Mouse (Mus musculus) urinary bladder, postnatal 36 days (tissue): ENCODE measurements at regions not wholly inside any gene's neighbourhood (a gene's known extent, or its start where the extent isn't known, plus 50 kb on each side); places are given as distances from the start of the nearest gene placed in this dataset.

Source experiments
- DNase-seq, 2 experiments: peaks; one replicate each; pipeline ENCODE4 v3.0.0; 2022; ENCODE audit warnings: low spot score in 2 of 2, mixed read lengths in 1 of 2

DNA sequence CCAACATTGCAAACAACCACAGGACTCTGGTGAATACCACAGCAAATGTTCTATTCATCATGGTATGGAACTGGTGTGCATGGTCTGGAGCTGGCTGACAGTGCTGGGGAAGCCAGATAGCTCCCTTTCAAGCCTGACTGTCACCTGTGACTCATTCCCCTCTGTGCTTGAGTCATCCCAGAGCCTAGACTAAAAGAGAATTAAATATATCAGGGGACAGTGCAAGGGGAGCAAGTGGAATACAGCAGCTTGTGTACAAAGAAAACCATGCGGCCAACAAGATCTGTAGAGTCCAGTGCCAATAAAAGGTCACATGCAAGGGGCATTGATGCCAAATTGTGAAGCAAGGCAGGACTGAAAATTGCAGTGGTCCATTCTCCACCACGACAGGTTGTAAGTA is 117.7 kb downstream of the Pah start:
- peak in 1 of 2 experiments; percentile 12 for DNase-seq

DNA sequence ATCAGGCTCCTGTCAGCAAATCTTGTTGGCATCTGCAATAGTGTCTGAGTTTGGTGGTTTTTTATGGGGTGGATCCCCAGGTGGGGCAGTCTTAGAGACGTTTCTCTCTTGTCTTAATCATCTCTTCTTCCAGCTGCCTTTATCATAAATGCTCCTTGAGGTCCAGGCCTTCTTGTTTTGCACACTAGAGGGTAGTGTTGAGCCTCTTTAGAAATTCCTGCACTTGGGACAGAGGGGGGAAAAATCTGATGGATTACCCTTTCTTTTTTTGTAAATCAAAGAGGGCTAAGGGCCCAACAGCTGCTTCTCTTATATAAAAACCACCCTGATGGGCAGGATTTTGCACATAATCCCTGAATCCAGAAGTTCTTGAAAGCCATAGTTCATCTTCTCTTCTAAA is 127.5 kb downstream of the Pah start:
- DNase-seq: peak; percentile 5 to 14

DNA sequence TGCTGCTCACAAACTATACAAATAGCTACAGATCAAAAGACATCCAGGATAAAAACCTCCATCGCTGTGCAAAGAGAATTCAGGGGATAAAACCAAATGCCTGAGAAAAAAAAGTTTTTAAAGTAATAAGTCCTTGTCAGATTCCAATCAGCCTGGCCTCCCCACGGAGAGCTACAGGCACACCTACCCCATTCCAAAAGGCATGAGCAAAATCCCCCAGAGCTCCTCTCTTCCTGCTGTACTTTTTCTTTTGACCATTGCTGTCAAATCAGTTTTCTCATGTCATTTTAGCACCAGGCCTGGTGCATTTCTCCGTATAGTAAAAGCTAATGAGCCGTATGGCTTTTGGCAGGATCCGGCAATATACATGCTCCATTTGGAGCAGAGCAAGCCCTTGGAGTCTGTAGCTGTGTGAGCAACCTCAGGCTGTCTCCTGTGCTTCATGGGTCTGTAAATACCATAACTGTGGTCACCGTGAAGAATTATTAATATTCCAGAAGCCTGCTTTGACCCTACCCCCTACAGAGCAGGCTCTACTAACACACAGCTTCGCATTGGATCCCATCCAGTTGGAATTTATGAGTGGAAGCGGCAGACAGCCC is 130.6 kb downstream of the Pah start:
- no peak for DNase-seq

DNA sequence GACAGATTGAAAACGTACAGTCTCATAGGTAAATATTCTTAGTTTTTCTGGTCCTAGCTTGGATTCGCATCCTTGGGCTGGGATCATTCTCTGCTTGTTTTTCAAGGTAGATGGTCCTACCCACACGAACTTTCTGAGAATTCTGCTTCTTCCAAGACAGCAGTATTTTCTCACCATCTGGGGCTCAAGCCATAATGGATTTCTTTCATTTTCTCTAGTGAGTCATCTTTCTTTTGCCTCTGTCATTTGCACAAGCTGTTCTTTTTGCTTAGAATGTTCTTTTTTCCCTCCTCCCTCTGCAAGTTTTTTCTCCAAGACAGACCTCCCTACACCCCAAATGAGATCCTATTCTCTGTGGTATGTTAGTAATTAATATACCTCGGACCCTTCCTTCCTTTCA is 132.5 kb downstream of the Pah start:
- DNase-seq: no peak

DNA sequence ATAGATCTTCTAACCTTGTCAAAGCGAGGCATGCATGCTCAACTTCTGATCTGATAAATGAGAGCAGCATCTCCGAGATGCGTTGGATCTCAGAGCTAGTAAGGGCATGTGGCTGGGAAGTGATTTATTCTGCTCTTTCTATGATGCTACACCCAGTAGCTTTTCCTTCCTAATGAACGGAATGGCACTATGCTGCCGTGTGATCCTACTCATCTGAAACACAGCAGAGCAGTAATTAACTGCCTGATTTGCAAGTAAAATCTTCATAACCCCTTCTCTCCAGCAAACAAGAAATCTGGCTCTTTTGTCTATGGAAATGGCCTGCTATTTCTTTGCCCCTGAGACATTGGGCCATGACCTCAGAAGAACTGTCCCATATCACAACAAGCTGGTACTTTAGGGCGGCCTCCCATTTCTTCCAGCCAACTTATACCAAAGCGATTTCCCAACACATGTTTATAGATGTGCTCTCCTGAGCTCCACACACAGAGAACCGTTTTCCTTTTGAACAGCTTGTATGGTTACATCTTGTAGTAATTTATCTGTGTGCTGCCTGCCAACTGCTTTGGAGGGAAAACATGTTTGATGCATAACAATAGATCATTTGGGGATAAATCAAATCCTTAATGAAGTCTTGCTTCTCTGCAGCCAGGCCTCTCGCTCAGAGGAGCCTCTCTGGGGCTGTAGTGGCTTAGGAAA is 144.6 kb downstream of the Pah start:
- DNase-seq: peak in 1 of 2 experiments; percentile 27

DNA sequence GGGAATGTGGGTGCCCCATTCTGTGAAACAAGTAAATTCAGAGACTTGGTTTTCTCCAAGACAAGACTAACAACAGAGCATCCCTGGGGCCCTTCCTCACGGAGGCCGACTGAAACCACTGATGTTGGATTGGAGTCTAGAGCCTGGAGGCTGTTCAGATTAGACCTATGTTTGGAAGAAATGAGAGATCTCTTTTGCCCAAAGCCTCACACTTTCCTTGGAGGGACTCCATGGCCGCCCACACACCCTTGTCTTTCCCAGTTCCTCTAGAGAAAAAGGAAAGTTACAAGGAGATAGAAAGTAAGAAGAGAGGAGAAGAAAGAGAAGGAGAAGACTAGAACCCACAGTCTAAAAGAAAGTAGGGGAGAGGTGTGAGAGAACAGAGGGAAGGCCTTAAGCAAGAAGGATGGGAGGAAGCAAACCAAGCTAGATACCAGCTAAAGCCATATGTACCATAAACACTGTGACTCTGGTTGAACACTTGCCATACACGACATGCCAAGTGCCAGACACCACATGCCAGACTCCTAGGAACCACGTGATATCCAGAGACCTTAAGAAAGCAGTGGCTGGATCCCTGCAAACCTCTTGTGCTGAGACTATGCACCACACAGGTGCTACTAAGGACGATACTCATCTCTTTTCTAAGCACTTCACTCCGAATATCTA is 145.3 kb downstream of the Pah start:
- DNase-seq: no peak

DNA sequence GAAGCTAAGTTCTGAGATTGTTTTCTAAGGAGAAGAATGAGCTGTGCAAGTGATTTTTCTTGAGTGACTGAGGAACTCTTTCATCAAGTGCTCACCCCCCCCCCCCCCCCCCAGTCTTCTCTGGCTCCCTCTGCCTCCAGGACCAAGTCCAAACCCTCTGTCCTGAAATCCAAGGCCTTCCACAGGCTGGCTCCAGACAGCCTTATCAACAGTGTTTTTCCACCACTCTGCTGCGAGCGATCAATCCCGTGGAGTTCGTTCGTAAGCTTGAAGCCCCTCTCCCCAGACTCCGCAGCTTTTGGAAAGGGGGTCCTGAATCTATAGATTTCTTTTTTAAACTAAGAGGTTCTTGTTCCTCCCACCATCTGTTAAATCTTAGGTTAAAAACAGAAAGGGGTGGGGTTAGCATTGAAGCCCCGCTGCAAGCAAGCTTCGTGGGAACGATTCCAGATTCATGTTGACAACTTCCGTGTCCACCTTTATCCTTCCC is 146.1 kb downstream of the Pah start:
- peak in 1 of 2 experiments; percentile 12 for DNase-seq

DNA sequence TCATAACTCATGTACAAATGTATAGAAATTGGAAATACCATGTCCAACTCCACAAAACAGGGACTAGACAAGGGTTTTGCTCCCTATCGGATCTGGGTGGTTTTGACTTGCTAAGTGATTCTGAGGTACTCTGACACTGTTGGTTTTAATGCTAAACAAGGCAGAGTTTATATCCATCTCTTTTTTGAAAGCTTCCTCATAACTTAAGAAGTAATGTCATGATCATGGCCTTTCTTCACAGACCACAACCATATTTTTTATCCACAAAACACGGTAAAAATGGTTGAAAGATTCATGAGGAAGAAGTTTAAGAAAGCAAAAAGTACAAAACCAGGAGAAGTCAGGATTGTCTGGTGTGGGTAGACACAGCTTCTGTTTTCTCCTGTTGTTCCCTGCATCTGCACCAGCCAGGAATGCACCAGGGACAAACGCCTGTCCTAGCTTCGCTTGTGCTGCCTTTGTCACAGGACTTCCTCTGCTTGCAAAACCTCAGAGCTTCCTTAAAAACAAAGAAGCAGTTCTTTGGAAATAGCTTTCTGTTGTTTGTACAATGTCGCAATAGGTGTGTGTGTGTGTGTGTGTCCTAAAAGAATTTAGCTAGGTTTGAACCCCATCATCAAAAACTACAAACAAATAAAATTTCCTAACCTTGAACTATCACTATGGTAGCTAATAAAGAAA is 153.3 kb downstream of the Pah start:
- DNase-seq: no peak

DNA sequence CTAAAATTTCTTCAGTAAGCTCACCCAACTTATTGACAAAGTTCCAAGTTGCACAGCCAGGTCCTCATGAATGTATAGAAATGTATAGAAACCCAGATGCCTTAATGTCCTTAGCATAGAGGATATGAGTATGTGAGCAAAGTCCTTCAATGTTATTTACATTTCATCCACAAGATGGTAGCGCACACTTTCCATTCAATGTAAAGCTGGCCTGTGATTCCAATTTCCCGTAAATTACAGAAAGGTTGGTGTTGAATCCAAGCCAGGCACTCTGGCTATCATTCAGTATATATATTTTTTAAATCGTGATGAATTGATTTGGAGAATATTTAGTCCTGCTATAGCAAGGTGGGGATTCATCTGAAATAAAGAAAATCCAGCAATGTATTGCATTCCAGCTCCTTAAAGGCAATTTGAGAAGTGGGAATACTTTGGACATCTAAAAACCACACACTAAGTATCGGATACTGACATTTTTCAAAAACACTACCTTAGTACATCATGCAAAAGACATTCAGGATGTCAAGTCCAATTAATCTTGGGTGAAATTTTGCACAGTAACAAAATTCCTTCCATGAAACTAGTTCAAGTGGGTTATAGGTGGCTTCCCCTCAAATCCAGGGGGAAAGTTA is 154.6 kb downstream of the Pah start:
- DNase-seq: no peak

DNA sequence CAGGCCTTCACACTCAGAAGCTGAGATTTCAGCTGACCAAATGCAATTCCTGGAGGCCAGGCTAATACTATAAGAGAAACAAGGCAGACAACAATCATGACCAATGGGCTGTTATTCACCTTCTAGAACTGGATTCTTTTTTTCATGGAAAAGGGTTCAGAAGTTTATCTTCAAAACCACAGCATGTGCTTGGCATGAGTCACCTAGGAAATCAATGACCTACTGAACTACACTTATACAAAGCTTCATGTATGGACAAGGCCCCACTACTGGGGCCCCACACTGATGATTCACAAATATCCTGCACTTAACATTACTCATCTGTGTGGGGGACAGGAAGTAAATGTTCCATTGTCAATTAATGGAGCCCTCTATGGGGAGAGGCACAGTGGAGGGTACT is 157.4 kb downstream of the Pah start:
- DNase-seq: no peak

DNA sequence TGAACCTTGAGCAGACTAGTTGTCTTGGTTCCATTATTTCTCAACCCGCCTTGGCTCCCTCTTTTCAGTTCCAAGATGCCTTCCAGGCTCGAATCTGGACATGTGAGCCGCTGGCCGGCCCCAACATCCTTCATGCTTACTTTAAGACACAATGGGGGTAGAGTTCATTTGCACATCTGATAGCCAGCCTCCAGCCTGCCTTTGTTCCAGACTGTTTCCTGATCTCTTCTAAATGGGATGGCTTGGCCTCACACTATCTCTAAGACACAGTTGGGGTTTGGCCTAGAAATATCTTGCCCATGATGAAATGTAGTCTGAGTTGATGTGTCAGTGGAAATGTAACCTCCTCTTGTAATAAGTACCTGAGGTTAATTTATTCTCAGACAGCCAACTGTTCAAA is 164.7 kb downstream of the Pah start:
- no peak for DNase-seq

DNA sequence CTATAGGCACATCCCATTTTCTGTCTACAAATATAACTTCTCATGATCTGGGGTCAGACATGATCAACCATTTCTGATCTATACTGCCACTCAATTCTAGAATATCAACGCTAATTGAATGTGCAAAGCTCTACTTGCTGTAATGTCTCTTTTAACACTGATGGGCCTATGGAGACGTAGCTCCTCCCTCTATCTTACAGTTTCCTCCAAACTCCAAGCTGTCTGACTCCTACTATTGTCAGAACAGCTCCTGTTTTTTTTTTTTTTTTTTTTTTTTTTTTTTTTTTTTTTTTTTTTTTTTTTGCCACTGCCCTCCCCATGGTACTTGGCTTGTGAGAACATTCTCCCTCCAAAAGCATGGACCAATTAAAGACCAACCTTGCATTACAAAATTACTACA is 165.2 kb downstream of the Pah start:
- no peak for DNase-seq

DNA sequence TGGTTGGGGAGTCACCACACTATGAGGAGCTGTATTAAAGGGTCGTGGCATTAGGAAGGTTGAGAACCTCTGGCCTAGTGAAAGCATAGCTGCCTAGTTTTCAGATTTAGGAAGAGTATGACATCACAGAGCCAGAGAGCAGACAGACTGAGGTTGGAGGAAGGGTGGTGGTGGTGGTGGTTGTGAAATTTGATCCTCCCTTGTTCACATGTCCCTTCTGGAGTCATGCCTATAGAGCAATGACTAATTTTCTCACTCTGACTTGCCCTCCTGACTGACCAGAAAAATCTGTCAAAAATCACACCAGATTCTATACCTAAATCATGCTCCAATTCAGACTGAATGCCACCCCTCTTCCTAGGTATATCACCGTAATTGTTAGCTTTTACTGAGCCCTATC is 166.2 kb downstream of the Pah start:
- no peak for DNase-seq

DNA sequence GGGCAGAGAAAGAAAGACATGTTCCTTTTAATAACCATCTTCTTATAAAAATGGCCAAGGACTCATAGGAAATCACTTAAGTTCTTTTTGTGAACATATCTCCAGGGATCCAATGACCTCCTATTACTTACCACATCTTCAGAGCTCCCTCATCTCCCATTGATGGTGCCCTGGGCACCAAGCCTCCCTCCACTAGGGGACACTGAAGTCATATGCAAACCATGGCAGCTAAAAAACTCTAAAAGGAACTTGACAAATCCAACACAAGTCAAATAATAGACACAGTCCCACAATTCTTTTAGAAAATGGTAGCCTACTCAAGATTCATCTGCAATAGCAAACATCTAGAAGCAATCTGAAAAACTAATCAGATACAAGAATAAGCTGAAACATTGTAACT is 167.2 kb upstream of the Igf1 start:
- DNase-seq: no peak

DNA sequence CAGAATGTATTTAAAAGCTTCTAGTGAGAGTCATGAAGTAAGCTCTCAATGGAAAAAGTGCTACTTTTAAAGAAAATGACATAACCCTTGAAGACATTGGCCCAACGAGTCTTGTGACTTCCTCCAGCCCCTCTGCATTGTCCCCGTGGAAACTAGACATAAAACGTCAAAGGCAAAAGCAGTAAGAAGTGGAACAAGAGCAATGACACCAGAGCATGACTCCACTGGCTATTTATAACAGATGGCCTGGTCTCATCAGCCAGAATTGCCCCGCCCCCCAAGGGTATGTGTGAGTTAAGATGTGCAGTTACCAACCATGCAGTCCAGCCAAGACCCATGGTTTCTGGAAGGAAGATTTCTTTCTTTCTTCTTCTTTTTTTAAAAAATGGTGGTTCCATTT is 161.6 kb upstream of the Igf1 start:
- no peak for DNase-seq

DNA sequence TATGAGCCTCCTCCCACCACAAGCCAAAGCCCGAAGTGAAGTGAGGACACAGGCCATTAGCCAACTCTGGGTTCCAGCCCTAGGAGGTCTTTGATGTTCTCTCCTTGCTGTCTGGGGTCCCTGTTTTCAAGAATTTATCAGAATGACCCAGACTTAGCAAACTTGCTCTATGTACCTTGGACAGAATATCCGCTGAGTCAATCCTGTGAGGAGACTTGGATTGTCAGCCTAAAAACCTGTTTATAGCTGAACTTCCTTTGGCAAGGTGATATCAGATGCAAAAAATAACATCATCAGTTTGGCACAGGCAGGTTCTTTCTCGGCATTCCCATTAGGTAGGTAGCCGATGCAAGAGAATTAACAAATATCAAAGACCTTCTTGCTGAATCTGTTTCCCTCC is 146.9 kb upstream of the Igf1 start:
- DNase-seq: no peak

DNA sequence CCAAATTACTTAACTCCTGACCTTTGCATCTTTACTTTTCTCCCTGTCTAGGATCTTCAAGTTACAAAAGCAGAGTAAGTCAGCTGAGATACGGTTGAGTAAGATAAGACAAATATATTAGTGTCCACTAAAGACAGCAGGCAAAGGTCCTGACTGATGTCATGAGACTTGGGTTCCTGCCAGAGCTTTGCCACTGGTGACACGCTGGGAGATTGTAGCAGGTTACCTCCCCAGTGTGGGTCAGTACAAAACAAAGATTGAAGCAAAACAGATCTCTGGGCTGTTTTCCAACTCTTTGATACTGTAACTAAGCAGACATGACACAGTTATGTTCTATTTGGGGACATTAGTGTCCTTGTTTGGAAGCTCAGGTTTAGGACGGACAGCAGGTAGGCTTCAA is 146.3 kb upstream of the Igf1 start:
- no peak for DNase-seq

DNA sequence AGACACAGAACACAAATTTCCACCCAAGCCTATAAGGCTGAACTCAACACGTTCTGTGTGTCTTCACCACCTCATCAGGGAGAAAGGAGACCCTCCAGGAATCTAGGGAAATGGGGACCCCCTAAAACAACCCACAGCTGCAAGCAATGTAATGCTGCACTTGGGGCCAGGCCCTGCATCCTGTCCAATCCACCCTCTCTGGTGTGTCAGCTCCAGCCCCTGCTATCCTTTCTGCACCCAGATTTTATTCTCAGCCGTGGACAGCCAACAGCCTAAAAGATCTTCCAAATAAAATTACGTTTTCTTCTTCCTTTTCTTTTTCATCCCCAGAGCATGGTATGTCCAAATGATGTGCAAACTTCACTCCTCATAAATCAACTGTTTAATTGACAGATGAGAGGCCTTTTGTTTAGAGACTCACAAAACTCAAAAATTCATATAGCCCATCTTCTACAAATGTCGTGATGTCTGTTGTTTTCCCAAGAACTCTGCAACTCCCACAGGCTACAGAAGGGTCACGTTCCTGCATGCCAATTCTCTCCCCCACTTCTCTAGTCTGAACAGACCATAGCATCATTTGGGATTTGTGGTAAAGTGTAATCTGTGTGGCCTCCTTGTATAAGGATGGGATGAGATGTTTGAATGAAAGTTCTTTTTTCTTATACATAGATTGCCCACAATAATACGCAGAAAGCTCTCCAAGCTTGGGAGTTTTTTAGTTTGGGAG is 142.0 kb upstream of the Igf1 start:
- no peak for DNase-seq

DNA sequence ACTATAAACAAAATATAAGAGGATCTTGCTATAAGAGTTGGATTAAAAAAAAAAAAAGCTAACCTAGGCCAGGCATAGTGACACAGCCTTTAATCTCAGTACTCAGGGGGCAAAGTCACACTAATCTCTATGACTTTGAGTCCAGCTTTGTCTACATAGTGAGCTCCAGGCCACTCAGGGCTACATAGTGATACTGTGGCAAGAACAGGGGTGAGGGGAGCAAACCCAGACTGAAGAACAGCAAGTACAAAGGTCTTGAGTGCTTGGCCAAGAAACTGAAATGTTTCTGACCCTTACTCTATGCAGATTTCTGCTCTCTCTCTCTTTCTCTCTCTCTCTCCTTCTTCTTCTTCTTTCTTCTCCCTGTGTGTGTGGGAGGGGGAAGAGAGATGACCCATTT is 140.9 kb upstream of the Igf1 start:
- DNase-seq: no peak

DNA sequence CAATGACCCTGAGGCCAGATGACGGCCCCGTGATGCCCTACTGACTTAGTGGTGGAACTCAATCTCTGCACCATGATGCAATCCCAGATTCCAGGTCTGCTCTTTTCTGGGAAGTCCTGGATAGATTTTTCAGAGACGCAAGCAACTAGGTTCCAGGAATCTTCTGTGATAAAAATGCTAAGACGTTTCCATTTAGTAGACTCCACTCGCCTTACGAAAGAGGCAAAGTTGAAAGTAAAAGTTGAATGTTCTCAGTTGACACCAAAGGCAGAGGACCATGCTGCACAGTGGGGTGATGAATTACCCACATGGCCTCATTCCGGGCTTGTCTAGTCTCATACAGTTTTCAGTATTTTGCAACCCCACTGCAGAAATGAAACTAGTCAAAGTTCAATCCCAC is 139.6 kb upstream of the Igf1 start:
- peak in 1 of 2 experiments; percentile 13 for DNase-seq

DNA sequence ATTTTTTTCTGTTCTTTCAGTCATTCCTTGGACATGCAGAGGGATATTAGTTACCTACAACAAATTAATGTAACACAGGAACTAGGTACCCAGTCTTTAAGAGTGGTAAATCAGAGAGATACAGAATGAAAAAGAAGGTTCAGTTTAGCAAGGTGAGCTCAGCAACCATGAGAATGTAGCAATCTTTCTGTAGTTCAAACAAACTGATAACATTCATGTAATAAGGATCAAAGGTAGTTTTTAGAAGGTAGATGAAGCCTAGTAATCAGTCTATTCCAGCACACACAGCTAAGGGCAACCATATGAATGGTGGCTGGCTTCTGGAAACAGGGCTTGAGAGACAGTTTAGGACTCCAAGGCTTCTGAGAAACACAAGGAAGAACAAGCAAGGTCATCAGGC is 138.1 kb upstream of the Igf1 start:
- no peak for DNase-seq
